Mouse (Mus musculus): ENCODE data around the gene 1500011B03Rik.

Gene 1500011B03Rik

GRCm38 (mm10) chr5:114808385-114808784, 14.9 kb downstream of the 1500011B03Rik start:
- no peak for DNase-seq

- DNase-seq = no peak
These were observed 15.4 kb downstream of the 1500011B03Rik start for GRCm38 (mm10) chr5:114807893-114808292.

GRCm38 (mm10) chr5:114807468-114807867, 15.8 kb downstream of the 1500011B03Rik start:
- DNase-seq = no peak

GRCm38 (mm10) chr5:114807063-114807462, 16.2 kb downstream of the 1500011B03Rik start:
- no peak for DNase-seq

- DNase-seq = no peak
These were observed 16.6 kb downstream of the 1500011B03Rik start for GRCm38 (mm10) chr5:114806636-114807035.

- peak; percentile 28 to 42 for DNase-seq
These were observed 17.6 kb downstream of the 1500011B03Rik start for GRCm38 (mm10) chr5:114805436-114806350.

GRCm38 (mm10) chr5:114804958-114805357, 18.3 kb downstream of the 1500011B03Rik start:
- peak in 1 of 2 experiments; percentile 41 for DNase-seq

GRCm38 (mm10) chr5:114804335-114804734, 18.9 kb downstream of the 1500011B03Rik start:
- no peak for DNase-seq

GRCm38 (mm10) chr5:114803231-114803630, 20.0 kb downstream of the 1500011B03Rik start:
- no peak for DNase-seq

- DNase-seq = no peak
These were observed 21.4 kb downstream of the 1500011B03Rik start for GRCm38 (mm10) chr5:114801841-114802240.

GRCm38 (mm10) chr5:114801049-114801448, 22.2 kb downstream of the 1500011B03Rik start:
- peak in 1 of 2 experiments; percentile 46 for DNase-seq

- DNase-seq = no peak
These were observed 23.4 kb downstream of the 1500011B03Rik start for GRCm38 (mm10) chr5:114799848-114800247.

GRCm38 (mm10) chr5:114797253-114797652, 26.0 kb downstream of the 1500011B03Rik start:
- DNase-seq = no peak

GRCm38 (mm10) chr5:114796299-114797012, 26.8 kb downstream of the 1500011B03Rik start:
- no peak for DNase-seq

GRCm38 (mm10) chr5:114795653-114796052, 27.6 kb downstream of the 1500011B03Rik start:
- DNase-seq = no peak

- no peak for DNase-seq
These were observed 28.0 kb downstream of the 1500011B03Rik start for GRCm38 (mm10) chr5:114795231-114795630.

GRCm38 (mm10) chr5:114794609-114795008, 28.7 kb downstream of the 1500011B03Rik start:
- no peak for DNase-seq

GRCm38 (mm10) chr5:114793317-114793716, 30.0 kb downstream of the 1500011B03Rik start:
- DNase-seq = no peak

- DNase-seq = no peak
These were observed 38.1 kb downstream of the 1500011B03Rik start for GRCm38 (mm10) chr5:114785196-114785595.

- no peak for DNase-seq
These were observed 38.6 kb downstream of the 1500011B03Rik start for GRCm38 (mm10) chr5:114784622-114785165.

GRCm38 (mm10) chr5:114783405-114784163, 39.7 kb downstream of the 1500011B03Rik start:
- peak; percentile 52 to 62 for DNase-seq

- DNase-seq = peak in 1 of 2 experiments; percentile 25
These were observed 40.3 kb downstream of the 1500011B03Rik start for GRCm38 (mm10) chr5:114782991-114783390.

Measured in thymus, postnatal 36 days (tissue).